Mouse (Mus musculus): ENCODE results near the gene Copz2.

GRCm38 (mm10) chr11:96877071-96877470 lies 27.4 kb downstream of the Copz2 start:
- no peak for TF ChIP-seq POLR2A (IDR thresholded peaks at IDR 0.05; ENCODE audit: insufficient read length, low read depth)
- TF ChIP-seq TCF12 (IDR thresholded peaks at IDR 0.05; ENCODE audit: insufficient read depth, poor library complexity, severe bottlenecking), result no peak
- no peak for TF ChIP-seq POLR2AphosphoS2 (IDR thresholded peaks at IDR 0.05; ENCODE audit: insufficient read length, low read depth)
- TF ChIP-seq E2F4 (IDR thresholded peaks at IDR 0.05; ENCODE audit: insufficient read depth), result no peak
- TF ChIP-seq TCF3 (IDR thresholded peaks at IDR 0.05; ENCODE audit: insufficient read length, low read depth), result no peak
- no peak for TF ChIP-seq MYOG (IDR thresholded peaks at IDR 0.05; ENCODE audit: control insufficient read depth in 1 of 3, insufficient read depth in 1 of 3, insufficient read length in 2 of 3, low read depth in 2 of 3)
